Mouse (Mus musculus) skeletal muscle tissue, postnatal 0 days (tissue): ENCODE measurements around the gene Gm29666. TPM values are rescaled to one million over a fixed set of nuclear protein-coding genes. Genes with fewer than 3 reads are reported as not detected.

ENCODE experiments used
- microRNA-seq, 2 experiments: library from miRNA; unstranded; fragments of <30 nt; microRNA quantifications; one replicate each; pipeline ENCODE4; 2016
- polyA plus RNA-seq: library from polyadenylated mRNA; unstranded; fragments of >200 nt; fragmentation: Nextera tagmentation; extraction: Ambion mirVana; gene quantifications from 2 replicates; pipeline ENCODE4 v1.2.1, GENCODE M21; 2015

The Gm29666 gene
- 0.13 and 0.16 TPM in 2 replicates for polyA plus RNA-seq

GRCm38 (mm10) chr15:84919938-84920337 is at the start of gene Gm29666:
TSS of gene Gm29666 (minus strand) at chr15:84920038.

GRCm38 (mm10) chr15:84922884-84923507 is 3.2 kb upstream of the Gm29666 start, which contains the start of gene Nup50:
TSS of gene Nup50 (plus strand) at chr15:84923411.

Small RNA genes lying within 50 kb of the gene (microRNA-seq; reads per million reads assigned to microRNA genes)
- gene Mir1249: 17.0 to 30.2 reads per million in 2 experiments

Other genes starting within 250 kb of the Gm29666 start
- gene Arhgap8, start 200.0 kb downstream of the Gm29666 start, polyA plus RNA-seq: 0.58 and 0.60 TPM in 2 replicates
- gene Phf21b, start 64.0 kb downstream of the Gm29666 start, polyA plus RNA-seq: 0.08 TPM in 1 of 2 replicates, not detected in the other
- gene Nup50, start 3.4 kb upstream of the Gm29666 start, polyA plus RNA-seq: 14.8 and 15.8 TPM in 2 replicates
- gene 5031439G07Rik, start 68.5 kb upstream of the Gm29666 start, polyA plus RNA-seq: 4.3 and 6.4 TPM in 2 replicates
- gene Upk3a, start 97.1 kb upstream of the Gm29666 start, polyA plus RNA-seq: not detected in 2 replicates
- 8.6 and 10.0 TPM in 2 replicates for gene Fam118a, start 108.9 kb upstream of the Gm29666 start, polyA plus RNA-seq
- gene Smc1b, start 211.9 kb upstream of the Gm29666 start, polyA plus RNA-seq: 0.12 and 0.22 TPM in 2 replicates
- gene Ribc2, start 212.0 kb upstream of the Gm29666 start, polyA plus RNA-seq: not detected in 2 replicates